Mouse (Mus musculus): ENCODE measurements around the gene Cct2.

Cct2 gene

DNA sequence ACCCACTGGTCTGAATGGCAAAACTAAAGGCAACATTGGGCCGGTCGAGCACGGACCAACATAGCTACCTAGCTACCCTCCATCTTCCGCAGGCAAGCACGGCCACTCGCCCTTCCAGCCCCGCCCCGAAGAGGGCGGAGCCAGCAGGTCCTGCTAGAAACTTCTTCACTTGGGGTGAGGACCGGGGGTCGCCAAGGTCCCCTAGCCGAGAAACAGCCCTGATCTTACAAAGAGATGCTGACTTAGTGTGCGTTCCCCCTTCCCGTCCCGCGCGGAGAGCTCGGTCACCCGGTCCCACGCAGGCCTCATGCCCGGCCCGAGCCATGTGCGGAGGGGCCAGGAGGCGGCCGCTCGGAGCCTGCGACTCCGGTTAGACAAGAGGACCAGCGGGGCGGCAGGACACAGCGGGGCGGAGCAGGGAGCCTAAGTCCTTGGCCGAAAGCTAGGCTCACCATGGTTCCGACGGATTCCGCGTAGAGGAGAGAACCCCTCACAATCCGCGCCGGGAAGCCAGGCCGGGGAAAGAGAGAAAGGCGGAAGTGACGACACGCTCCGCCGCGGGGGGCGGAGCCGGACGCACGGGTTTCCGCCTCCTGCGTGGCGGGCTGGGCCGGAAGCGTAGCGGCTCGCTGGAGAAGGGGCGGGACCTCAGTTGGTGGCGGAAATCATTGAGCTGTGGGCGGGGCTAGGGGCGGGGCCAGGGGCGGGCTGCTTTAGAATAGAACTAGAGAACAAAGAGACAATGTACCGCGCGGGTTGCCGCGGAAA lies at the start of gene Cct2:
Cct2 (minus strand) TSS at position 561 of the 768 bp plus-strand sequence.
- DNase-seq (ENCODE audit: low read depth, low spot score), result peak; percentile 91

DNA sequence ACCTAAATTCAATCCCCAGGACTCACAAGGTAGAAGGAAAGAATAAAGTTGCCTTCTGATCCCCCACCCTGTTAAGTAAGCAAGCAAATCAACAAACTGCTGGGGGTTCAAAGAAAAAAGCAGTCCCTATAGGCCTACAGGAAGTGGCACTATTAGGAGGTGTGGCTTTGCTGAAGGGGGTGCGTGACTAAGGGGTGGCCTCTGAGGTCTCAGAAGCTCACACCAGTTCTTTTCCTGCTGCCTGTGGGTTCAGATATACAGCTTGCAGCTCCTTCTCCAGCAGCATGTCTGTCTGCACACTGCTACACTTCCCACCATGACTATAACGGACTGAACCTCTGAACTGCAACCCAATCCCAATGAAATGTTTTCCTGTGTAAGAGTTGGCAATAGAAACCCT lies 48.9 kb upstream of the Cct2 start:
- DNase-seq (ENCODE audit: low read depth, low spot score), result no peak

DNA sequence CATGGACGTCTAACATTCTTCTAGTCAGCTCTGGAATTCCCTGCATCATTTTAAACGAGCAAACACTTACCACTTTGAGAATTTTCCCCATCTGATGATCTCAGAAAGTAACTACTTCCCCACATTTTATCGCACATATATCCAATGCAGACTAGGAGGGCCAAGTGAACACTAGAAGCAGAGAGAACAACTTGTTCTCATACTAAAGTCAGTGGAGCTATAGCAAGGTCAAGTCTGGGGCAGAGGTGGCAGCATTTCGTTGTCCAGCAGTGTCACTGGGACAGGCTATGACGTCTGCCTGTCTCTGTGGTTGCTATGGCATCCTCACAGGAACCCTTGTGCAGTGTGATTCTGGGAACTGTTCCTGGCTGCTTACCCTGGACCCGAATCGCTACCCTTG lies 47.8 kb upstream of the Cct2 start:
- no peak for DNase-seq (ENCODE audit: low read depth, low spot score)

DNA sequence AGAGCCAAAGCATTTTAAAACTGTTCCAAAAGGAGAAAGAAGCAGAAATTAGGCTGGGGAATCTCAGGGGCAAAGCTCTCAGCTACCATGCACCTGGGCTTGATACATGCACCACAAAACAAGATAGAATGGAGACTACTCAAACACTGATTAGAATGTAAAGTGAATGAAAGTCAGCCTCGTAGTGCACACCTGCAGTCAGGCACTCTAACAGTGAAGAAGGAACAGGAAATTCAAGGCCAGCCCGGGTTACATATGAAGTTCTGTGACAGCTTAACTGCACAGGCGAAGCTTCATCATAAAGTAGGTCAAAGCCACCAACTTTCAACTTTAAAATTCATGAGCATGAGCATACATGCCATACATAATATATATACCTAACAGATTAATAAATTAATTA lies 46.7 kb upstream of the Cct2 start:
- no peak for DNase-seq (ENCODE audit: low read depth, low spot score)

DNA sequence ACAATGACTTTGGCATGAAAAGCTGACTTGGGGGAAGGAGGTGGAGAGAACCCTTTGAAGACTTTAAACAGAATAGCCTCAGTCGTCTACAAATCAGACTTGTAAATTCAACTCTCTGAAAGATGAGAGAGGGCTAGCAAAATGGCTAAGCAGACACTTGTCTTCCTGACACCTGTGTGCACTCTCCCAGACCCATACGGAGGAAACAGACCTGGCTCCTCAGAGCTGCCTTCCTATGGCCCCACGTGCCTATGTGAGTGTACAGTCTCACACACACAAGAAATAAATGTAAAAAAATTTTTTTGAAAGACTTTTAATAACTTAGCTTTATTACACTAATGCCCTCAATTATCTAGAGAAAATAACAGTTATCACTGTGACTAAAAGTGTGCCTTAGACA lies 43.1 kb upstream of the Cct2 start:
- no peak for DNase-seq (ENCODE audit: low read depth, low spot score)

DNA sequence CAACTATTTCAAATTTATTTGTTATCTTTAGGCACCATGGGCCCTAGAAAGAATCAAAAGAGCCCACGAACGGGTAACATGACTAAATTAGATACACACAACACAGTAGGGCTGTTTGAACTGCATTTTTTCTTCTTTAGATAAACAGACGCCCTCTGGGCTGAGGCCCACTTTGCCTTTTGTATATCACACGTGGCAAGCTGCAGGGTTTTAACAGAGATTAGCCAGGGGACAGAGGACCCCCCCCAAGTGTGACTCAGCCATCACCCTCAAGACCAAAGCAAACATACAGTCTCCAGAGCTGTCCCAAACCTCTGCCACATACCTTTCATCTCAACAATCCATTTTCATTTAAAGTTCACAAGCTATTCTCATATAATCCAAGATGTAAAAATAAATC lies 42.6 kb upstream of the Cct2 start:
- no peak for DNase-seq (ENCODE audit: low read depth, low spot score)

DNA sequence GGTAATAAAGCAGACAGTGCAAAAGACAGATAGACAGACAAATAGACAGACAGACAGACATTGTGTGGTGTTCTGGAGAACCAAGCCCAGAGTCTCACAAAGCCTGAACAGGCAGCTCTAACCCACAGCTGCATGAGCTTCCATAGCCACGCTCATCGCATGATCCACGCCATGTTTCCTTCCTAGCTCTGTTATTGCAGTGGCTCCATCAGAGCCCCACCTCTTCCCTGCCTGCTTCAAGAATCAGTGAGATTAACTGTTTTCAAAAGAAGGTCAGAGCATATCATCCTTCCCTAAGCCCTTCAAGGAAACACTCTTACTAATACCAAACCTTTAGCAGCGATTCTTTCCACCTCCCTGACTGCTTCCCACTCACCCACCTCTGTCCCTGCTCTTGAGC lies 41.4 kb upstream of the Cct2 start:
- DNase-seq (ENCODE audit: low read depth, low spot score), result no peak

DNA sequence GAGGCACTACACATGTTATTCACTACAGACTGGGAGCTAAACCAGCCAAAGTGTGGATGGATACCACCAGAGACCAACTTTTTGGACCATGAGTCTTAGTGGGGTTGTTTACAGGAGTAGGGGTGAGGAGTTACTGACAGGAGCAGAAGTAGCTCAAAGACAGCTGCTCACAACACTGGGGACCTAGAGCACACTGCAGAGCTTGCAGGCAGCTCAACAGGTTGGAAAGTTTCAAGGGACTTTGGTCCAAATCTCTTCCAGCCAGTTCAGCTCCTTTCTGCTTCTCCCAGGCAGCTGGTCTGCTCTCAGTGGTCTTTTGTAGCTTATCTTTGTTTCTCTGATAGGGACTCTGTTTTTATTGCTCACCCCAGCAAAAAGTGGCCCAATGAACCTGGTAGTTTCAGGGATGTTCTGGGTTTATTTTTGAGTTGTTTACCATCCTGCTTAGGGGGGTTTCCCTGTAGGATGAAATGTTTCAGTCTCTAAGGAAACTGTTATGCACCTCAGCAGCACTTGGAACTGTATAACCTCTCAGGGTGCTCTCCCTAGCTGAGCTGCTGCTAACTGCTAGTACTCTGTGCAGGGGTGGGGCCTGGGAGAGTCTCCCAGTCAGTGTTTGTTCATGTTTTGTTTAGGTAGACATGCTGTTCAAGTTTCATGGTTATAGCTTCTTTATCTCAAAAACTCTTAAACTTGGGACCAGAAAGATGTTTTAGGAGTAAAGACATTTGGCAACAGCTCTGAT lies 40.4 kb upstream of the Cct2 start:
- DNase-seq (ENCODE audit: low read depth, low spot score), result no peak

DNA sequence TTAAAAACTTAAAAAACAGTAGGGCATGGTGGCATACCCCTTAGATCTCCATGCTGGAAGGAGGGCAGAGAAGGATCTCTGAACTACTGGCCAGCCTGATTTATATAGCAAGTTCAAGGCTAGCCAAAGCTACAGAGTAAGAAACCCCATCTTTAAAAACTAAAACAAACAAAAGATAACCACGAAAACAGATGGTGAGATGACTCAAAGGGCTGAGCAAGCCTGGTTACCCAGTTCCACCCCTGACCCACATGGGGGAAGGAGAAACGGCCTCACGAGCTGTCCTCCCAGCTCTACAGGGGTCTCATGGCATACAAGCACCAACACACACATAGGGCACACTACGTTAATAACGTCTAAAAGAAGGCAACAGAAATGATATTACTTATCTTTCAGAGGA lies 36.6 kb upstream of the Cct2 start:
- no peak for DNase-seq (ENCODE audit: low read depth, low spot score)

DNA sequence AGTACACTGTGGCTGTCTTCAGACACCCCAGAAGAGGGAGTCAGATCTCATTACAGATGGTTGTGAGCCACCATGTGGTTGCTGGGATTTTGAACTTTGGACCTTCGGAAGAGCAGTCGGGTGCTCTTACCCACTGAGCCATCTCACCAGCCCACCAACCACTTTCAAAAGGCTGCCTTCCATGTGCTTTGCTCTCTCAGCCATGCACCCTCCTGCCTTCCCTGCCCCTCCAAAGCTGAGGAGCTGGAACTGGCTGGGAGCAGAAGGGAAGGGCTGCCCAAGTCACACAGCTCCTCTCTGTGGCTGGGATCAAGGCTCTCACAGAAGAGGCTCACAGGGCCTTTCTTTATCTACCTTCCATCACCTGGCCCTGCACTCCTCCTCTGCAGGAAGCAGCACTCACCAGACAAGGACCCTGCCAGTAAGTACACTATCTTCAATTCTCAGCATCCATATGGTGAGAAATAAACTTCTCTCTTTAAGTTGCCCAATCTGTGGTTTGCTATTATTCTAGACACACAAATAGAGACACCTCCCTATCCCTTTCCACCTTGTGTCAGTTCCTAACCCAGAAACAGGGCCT lies 33.6 kb upstream of the Cct2 start:
- no peak for DNase-seq (ENCODE audit: low read depth, low spot score)

DNA sequence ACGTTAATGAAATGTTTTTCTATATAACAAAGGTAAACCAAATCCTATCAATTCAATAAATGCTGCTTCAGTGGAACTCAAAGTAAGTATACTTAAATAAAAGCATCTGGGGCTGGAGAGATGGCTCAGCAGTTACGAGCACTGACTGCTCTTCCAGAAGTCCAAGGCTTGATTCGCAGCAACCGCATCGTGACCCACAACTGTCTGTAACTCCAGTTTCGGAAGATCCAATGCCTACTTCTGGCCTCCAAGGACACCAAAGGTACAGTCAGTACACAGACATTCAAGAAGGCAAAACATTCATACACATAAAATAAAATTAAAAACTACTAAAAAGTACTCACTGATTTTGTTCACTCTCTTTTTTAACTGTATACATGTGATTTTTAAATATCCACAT lies 32.5 kb upstream of the Cct2 start:
- DNase-seq (ENCODE audit: low read depth, low spot score), result no peak

DNA sequence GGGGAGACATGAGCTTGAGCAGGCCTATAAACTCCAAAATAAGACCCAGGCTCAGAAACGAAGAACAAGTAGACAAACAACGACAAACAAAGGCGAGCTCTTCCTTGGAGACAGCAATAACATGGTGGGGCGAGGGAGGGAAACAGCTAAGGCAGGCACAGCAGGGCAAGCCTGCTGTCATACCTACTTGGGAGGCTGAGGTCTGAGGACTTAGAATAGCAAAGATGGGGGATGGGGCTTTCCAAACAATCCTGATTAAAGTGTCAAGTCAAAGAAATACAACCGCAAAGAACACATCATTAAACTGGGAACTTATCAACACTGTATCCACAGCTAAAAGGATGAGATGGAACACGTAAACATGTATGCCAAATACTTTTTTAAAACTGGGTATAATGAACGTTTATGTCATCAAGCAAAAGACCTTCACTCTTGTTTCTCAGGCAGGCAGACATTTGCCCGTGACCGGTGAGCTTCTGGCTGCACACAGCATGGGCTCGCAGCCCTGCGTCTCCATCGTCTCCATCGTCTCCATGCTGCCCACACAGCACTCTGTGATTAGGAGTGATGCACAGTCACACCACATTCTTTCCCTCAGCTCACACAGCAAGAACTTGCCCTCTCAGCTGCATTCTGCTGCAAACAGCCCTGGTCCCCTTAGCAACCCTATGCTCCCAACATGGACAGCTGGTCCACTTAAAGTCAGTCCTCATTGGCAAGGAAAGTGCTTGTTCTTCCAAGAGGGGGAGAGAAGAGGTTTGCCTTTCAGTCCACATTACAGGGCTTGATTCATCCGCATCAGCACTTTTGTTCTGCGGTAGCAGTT lies 31.1 kb upstream of the Cct2 start:
- peak; percentile 36 for DNase-seq (ENCODE audit: low read depth, low spot score)

DNA sequence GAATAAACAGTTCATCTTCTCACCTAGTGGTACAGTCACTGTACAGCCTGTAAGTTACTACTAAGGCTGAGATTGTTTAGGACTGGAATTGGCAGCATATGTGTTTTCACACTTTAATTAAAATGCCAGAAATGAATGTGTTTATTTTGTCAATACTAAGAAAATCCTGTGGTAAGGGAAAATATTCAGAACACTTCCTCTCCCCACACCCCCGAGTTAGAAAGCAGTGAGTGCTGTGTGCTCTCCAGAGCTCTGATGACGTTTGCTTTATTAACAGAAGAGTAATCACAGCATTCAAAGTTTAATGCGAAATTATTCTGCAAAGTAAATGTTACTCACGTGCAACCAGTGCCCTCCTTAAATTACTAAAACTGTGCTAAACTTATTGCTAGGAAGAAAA lies 26.0 kb upstream of the Cct2 start:
- no peak for DNase-seq (ENCODE audit: low read depth, low spot score)

DNA sequence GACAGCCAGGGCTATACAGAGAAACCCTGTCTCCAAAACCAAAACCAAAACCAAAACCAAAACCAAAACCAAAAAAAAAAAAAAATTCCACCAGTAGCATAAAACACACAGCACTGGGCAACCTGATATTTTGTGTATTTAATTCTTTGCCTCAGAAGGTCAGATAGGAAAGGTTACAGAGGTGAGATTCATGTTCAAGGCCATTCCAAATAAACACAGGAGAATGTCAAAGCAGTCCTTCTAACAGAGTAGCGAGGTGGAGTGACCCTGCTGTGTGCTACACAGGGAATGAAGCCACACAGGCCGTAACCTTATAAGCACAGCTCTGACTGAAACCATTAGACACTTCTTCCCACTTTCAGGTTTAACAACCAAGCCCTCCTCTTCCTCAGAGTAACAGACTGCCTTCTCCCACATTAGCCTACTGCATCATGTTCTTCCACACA lies 18.3 kb upstream of the Cct2 start:
- DNase-seq (ENCODE audit: low read depth, low spot score), result no peak

DNA sequence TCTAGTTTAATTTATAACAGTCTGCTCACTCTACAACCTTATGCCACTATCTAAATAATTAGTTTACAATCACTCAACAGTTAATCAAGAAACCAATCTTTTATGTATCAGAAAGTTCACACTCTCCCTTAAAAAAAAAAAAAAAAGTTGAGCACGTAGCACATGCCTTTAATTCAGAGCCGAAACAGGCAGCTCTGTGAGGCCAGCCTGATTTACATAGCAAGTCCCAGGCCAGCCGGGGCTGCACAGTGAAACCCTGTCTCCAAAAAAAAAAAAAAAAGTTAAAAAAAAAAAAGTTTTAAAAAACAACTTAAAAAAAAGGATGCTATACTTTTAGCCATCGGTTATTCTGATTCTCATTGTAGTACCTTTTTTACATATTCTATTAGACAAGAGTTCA lies 17.7 kb upstream of the Cct2 start:
- no peak for DNase-seq (ENCODE audit: low read depth, low spot score)

DNA sequence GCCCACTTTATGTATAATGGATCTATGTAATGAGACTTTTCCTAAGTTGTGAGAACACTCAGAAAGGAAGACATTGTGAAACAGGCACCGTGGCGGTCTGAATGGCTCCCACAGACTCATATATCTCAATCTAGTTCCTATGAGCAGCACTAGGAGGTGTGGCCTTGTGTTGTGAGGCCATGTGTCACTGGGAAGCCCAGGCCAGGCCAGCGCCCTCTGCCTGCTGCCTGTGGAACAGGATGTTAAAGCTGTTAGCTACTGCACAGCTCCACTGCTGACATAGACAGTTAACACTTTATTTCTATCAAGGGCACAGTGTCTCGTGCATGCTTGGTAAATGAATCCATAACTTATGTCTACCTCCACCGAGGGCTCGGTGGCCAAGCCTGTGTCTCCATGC lies 14.7 kb upstream of the Cct2 start:
- no peak for DNase-seq (ENCODE audit: low read depth, low spot score)

DNA sequence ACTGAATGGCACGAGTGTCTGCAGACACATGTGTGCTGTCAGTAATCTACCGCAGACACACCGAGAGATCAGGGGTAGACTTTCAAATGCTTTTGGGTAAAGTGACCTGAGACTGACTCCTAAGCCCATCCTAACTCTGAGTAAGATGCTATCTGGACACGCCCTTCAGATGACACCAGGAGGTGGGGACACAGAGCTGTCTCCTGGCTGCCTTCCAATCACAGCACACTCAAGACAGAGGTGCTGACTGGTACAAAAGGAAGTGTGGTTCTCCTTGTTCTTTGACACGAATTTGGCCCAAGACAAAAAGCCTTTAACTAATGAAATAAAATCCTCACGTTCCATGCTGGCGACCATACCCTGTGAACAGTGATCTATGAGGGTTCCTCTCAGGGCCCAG lies 9.6 kb upstream of the Cct2 start:
- no peak for DNase-seq (ENCODE audit: low read depth, low spot score)

DNA sequence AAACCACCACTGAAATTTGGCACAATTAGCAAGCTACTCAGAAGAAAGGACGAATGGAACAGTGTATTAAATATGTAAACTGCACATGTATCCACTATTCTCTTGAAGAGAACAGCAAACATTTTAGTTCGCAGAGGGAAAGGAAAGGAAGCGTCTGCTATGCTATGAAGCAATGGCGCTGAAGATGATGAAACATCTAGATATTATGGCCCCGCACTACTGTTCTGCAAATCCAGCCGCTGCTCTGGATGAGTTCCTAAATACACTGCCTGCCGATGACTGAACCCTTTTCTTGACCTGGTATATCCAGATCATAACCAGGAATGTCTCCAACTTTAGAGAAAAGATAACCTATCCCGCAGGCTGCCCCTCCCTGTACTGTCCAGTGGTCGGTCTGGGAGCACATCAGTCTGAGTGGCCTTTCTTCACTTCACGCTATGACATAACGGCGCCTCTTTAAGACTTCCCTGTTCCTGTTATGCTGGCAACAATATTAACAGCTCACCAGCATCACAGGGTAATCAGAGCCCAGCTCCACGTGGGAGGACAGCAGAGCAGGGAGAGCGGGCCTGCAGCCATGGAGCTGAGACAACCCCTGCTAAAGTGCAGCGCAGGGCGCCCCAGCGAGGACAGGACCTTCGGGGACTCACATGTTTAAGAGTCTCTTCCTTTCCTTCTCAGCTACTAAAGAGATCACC lies 8.7 kb upstream of the Cct2 start:
- no peak for DNase-seq (ENCODE audit: low read depth, low spot score)

DNA sequence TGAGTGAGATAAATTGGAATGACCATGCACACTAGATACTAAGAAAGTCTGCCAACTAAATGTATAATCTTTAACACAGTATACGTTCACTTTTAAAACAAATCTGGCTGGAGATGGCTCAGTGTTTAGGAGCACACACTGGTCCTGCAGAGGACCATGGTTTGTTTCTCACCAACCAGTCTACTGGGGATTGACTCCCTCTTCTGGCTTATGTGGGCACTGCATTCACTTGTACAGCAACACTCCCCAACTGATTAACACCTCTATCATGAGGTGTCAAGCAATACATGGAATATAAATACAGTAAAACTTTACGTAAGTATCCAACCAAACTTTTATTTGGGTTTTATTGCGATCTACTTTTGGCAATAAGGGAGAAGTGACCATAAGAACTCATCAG lies 5.5 kb upstream of the Cct2 start:
- no peak for DNase-seq (ENCODE audit: low read depth, low spot score)

DNA sequence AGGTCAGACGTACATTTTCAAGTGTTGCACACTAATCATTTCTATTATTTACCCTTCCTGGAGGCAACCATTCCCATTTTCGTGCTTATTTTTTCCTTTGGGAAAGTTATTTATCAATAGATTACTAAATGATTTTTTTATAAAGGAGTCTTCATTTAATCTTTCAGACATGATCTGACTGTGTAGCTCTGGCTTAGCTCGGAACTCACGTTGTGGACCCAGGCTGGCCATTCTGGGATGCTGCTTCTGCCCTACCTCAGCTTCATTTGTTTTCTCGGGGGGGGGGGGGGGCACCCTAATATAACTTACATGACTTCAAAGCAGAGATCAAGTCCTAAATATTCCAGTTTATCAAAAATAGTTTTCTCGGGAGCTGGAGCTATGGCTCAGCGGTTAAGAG lies 462 bp upstream of the Cct2 start:
- no peak for DNase-seq (ENCODE audit: low read depth, low spot score)

DNA sequence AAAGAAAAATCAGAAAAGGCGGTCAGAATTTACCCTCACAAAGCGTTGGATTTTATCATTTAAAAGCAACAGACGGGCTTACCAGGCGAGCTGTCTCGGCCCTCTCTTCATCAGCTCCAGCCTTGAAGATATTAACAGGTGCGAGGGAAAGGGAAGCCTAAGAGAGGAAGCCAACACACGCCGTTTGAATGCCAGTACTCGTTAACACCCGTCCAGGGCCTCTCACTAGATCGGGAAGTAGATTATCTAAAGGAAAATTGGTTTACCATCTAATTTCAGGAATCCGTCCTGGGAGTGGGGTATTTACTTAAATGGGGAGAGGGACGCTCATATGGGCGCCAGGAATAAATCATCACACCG lies 740 bp downstream of the Cct2 start:
- no peak for DNase-seq (ENCODE audit: low read depth, low spot score)

DNA sequence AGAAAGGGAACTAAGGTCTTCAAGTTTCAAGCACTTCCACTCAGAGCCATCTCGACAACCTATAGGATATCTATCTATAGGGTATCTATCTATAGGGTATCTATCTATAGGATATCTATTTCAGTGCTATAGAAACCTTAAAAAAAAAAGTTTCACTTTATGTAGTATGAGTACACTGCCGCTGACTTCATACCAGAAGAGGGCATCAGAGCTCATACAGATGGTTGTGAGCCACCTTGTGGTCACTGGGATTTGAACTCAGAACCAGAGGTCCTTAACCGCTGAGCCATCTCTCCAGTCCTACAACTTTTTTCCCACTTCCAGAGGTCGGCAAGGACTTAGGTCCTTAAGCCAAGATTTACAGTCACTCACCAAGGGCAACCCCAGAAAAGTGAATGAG lies 7.9 kb downstream of the Cct2 start:
- DNase-seq (ENCODE audit: low read depth, low spot score), result no peak
